ENCODE assay signal across 8 mouse cellular contexts in genomic region chr7:97424621-97425245, GRCm38 (mm10). TPM values are rescaled to one million over a fixed set of nuclear protein-coding genes. Genes with fewer than 3 reads are reported as not detected.
DNase-seq lines count a peak whose midpoint lies in the region; ATAC-seq lines count a peak whose summit lies in the region.

No protein-coding gene starts in this region.

- DNase-seq in adipocyte (ENCODE audit: low spot score), result peak; percentile 80
- peak; percentile 81 for DNase-seq in embryo, embryonic 10 days (ENCODE audit: low spot score)
- peak; percentile 92 for DNase-seq in gastrocnemius, postnatal 14 days
- peak; percentile 83 to 88 for DNase-seq in left cerebral cortex, postnatal 25 days (ENCODE audit: low spot score in 2 of 2)
- peak; percentile 89 for DNase-seq in midbrain, embryonic 10.5 days (ENCODE audit: low spot score)
- peak; percentile 82 for DNase-seq in right cerebral cortex, postnatal 25 days
- peak; percentile 78 to 90 for DNase-seq in urinary bladder, postnatal 36 days (ENCODE audit: low spot score in 2 of 2)

- 7% methylated on average over 12 of the region's 12 CpGs for WGBS in intestine, embryonic 15.5 days
- 9% methylated on average over 12 of the region's 12 CpGs for WGBS in midbrain, embryonic 10.5 days

- peak; percentile 86 for ATAC-seq in intestine, embryonic 15.5 days

- no peak overlapping the region for H3K4me3 ChIP-seq in intestine, embryonic 15.5 days (replicated peaks)
- no peak overlapping the region for H3K4me3 ChIP-seq in midbrain, embryonic 10.5 days

- H3K36me3 ChIP-seq in intestine, embryonic 15.5 days, result no peaks in the 10 kb centered on the region
- H3K36me3 ChIP-seq in midbrain, embryonic 10.5 days, result no peaks in the 10 kb centered on the region

- intact Hi-C loops in gastrocnemius, postnatal 14 days (cut with DNase I; ENCODE audit: low total_unique reads), result loop anchor here (5.0 to 10.0 kb wide), 2 partner anchors 53 to 150 kb away; partner anchors contain the start of genes Aamdc and Rsf1
- intact Hi-C loops in left cerebral cortex, postnatal 25 days (cut with DNase I), result loop anchor here (1.0 to 5.0 kb wide), 3 partner anchors 56 to 258 kb away; partner anchors contain the start of genes Aamdc, Ints4 and Rsf1

- H3K4me1 ChIP-seq in intestine, embryonic 15.5 days (replicated peaks), result peaks cover 5% of the 10 kb centered on the region
- peaks cover 11% of the 10 kb centered on the region for H3K4me1 ChIP-seq in midbrain, embryonic 10.5 days

- no peak overlapping the region for H3K27ac ChIP-seq in intestine, embryonic 15.5 days
- H3K27ac ChIP-seq in midbrain, embryonic 10.5 days (replicated peaks), result 0 out of 2 replicates have a peak overlapping the region, but pooled peaks have one; percentile 34

- H3K4me2 ChIP-seq in intestine, embryonic 15.5 days (replicated peaks), result no peak overlapping the region

- no peak overlapping the region for H3K9ac ChIP-seq in intestine, embryonic 15.5 days

- H3K27me3 ChIP-seq in intestine, embryonic 15.5 days (replicated peaks), result no peaks in the 10 kb centered on the region
- H3K27me3 ChIP-seq in midbrain, embryonic 10.5 days (ENCODE audit: low read depth, poor library complexity, severe bottlenecking), result no peaks in the 10 kb centered on the region

- H3K9me3 ChIP-seq in intestine, embryonic 15.5 days, result no peaks in the 10 kb centered on the region
- H3K9me3 ChIP-seq in midbrain, embryonic 10.5 days (replicated peaks), result no peaks in the 10 kb centered on the region

RNA-seq across cellular contexts. Expression of gene Thrsp, which starts 7.2 kb away (rescaled TPM):
- total RNA-seq in gastrocnemius, postnatal 14 days (2021), result 10 to 100 TPM; 36.0 to 40.5 TPM
- 0.54 and 0.77 TPM in 2 replicates for polyA plus RNA-seq in intestine, embryonic 15.5 days (2015; fragmentation: Nextera tagmentation; extraction: Ambion mirVana)
- total RNA-seq in left cerebral cortex, postnatal 25 days (2021), result 10 to 100 TPM; 16.0 to 20.0 TPM
- polyA plus RNA-seq in midbrain, embryonic 10.5 days (2016; fragmentation: Nextera tagmentation; extraction: Ambion mirVana), result 0.48 and 0.51 TPM in 2 replicates

RNA-seq across cellular contexts. Expression of gene Ndufc2, which starts 24.9 kb away (rescaled TPM):
- total RNA-seq in gastrocnemius, postnatal 14 days (2021), result 100 to 1,000 TPM; 304 to 343 TPM
- 372 and 444 TPM in 2 replicates for polyA plus RNA-seq in intestine, embryonic 15.5 days (2015; fragmentation: Nextera tagmentation; extraction: Ambion mirVana)
- total RNA-seq in left cerebral cortex, postnatal 25 days (2021), result 100 to 1,000 TPM; 228 to 241 TPM
- polyA plus RNA-seq in midbrain, embryonic 10.5 days (2016; fragmentation: Nextera tagmentation; extraction: Ambion mirVana), result 308 and 330 TPM in 2 replicates

RNA-seq across cellular contexts. Expression of gene Kctd14, which starts 26.4 kb away (rescaled TPM):
- total RNA-seq in gastrocnemius, postnatal 14 days (2021), result under 1 TPM; 0.16 to 0.23 TPM
- 4.5 and 9.0 TPM in 2 replicates for polyA plus RNA-seq in intestine, embryonic 15.5 days (2015; fragmentation: Nextera tagmentation; extraction: Ambion mirVana)
- 1 to 10 TPM; 3.5 to 3.8 TPM for total RNA-seq in left cerebral cortex, postnatal 25 days (2021)
- polyA plus RNA-seq in midbrain, embryonic 10.5 days (2016; fragmentation: Nextera tagmentation; extraction: Ambion mirVana), result 0.09 and 0.37 TPM in 2 replicates

RNA-seq across cellular contexts. Expression of gene Alg8, which starts 53.3 kb away (rescaled TPM):
- total RNA-seq in gastrocnemius, postnatal 14 days (2021), result 1 to 10 TPM; 2.9 to 5.5 TPM
- polyA plus RNA-seq in intestine, embryonic 15.5 days (2015; fragmentation: Nextera tagmentation; extraction: Ambion mirVana), result 53.7 and 55.4 TPM in 2 replicates
- 10 to 100 TPM; 11.8 to 12.9 TPM for total RNA-seq in left cerebral cortex, postnatal 25 days (2021)
- polyA plus RNA-seq in midbrain, embryonic 10.5 days (2016; fragmentation: Nextera tagmentation; extraction: Ambion mirVana), result 52.3 and 58.3 TPM in 2 replicates

RNA-seq across cellular contexts. Expression of gene Ints4, which starts 56.0 kb away (rescaled TPM):
- 10 to 100 TPM; 21.2 to 24.9 TPM for total RNA-seq in gastrocnemius, postnatal 14 days (2021)
- 41.1 and 42.1 TPM in 2 replicates for polyA plus RNA-seq in intestine, embryonic 15.5 days (2015; fragmentation: Nextera tagmentation; extraction: Ambion mirVana)
- 10 to 100 TPM; 23.9 to 28.5 TPM for total RNA-seq in left cerebral cortex, postnatal 25 days (2021)
- 57.2 and 63.3 TPM in 2 replicates for polyA plus RNA-seq in midbrain, embryonic 10.5 days (2016; fragmentation: Nextera tagmentation; extraction: Ambion mirVana)
